Mouse (Mus musculus): ENCODE measurements around the gene Marc1. TPM values are rescaled to one million over a fixed set of nuclear protein-coding genes. Genes with fewer than 3 reads are reported as not detected.
A peak's percentile ranks its signal among the peaks of the same experiment; 100 is the strongest.

The Marc1 gene
- total RNA-seq (2021), result under 1 TPM; 0.18 to 0.24 TPM
- long read RNA-seq, experiment 1, partial matches to known transcripts, result 0 of 1 reads
- long read RNA-seq, experiment 1, other reads (novel, unspliced or antisense), result 0 of 1 reads
- long read RNA-seq, experiment 2, result 0 reads

DNA sequence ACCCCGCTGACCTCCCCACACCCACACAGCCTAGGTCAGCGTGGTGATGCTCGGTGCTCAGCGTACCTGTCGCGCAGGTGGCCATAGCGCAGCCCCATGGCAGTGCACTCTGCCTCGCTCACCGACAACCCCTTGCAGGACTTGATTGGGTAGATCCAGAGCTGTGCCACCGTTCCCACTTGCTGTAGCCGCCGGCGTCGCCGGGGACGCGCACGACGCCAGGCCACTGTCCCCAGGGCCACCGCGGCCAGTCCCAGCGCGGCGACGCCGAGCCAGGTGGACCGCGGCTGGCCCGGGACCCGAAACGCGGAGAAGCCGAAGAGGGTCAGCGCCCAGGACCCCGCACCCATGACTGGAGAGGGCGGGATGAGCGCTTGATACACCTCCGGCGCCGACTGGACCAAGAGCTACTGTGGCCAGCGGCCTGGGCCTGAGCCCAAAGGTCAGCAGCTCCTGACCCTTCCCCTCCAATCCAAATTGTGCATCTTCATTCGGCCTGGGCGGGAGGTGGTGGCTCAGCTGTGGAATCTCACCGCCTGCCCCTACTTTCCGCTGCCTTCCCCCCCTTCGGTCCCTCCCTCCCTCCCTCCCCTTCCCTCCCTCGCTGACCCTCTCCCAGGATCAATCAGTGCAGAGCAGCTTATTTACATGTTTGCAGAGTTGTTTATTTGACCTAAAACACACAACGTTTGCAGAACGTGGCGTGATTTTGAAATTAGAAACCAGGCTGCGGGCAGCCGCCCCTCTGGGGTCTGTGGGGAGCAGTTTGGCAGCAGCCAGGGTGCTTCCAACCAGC, at the start of gene Marc1:
Marc1 (minus strand) TSS at position 534 of the 796 bp plus-strand sequence.
- DNase-seq (ENCODE audit: low spot score), result no peak

- DNase-seq (ENCODE audit: low spot score), result no peak
These were observed 49.2 kb upstream of the Marc1 start for GRCm38 (mm10) chr1:184860276-184860675.

DNA sequence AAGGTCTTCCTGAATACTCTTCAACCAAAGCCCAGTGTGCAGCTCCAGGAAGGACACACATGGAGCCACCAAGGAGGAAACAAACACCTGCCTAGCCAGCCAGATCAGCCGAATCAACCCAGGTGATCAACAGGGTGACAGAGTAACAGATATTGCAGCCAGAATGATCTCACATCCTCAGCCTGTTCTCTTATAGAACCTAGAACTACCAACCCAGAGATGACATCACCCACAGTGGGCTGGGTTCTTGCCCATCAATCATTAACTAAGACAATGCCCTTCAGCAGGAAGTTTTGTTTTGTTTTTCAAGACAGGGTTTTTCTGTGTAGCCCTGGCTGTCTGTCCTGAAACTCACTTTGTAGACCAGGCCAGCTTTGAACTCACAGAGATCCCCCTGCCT, 47.1 kb upstream of the Marc1 start:
- no peak for DNase-seq (ENCODE audit: low spot score)

DNA sequence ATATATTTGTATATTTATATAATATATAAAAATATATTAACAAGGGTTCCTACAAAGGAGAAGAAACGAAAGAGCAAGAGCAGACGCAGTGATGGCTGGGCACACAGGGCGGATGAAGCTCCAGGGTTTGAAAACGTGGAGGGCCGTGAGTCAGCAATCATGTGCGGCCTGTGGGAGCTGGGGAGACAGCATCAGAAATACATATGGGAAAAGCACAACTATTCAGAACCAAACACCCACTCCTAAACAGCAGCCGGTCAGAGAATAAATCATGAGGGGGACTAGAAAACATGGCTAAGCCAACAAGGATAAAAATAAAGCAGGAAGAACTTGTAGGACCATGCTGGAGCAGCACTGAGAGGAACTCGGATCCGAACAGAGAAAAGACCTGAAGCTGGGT, 46.1 kb upstream of the Marc1 start:
- no peak for DNase-seq (ENCODE audit: low spot score)

DNA sequence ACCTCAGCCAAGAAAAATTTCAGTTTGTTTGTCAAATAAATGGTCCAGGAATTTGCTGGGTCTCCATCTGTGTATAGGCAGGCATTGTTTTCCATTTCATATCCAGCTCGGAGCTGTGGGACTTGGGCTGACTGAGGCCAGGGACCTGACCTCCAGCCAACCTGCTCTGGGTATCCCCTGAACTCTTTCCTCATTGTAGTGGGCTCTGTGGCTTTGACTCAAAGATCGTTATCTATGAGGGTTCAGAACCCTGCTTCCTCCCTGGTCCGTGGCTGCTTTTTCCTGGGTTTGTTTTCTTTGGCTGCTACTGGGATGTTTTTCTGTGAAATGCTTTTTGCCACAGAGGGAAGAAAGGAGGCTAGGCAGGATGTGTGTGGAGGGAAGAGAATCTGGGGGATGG, 42.8 kb upstream of the Marc1 start:
- DNase-seq (ENCODE audit: low spot score), result no peak

GRCm38 (mm10) chr1:184853339-184853738, 42.2 kb upstream of the Marc1 start:
- peak; percentile 89 for DNase-seq (ENCODE audit: low spot score)

DNA sequence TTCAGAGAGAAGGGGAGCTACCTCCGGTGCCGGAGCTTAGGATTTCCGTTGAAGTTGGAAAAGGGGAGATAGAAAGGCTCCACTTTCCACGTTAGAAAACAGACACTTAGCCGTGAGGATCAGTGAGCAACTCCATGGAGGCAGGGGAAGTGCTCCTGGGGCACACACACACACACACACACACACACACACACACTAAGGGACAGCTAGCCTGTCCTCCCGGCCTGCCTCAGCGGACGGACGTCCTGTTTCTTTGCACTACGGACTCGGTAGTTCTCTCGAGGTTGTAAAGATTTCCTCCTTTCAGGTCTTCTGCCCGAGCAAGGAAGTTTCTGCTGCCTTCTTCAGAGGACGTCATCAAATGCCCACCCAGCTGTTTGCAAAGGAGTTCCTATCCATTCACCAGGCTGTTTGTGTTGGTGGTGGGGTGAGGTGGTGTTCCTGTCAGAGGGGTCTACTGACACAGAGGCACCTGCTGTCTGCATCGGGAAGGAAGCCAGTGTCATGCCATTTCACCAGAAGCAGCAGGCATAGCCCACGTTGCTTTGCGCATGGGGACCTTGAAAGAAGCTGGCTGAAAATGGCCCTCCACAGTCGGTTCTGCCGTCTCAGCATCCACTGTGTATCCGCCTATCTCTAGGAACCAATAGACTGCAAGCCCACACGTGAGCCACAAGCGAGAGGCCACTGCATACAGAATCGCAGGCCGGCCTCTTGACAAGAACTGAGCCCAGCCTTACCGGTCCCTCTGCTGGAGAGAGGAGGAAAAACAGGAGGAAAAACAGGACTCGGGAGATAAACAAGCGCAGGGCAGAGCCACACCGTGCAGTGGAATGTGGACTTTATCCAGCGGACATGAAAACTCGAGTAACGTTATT, 40.9 kb upstream of the Marc1 start:
- DNase-seq (ENCODE audit: low spot score), result peak; percentile 92

GRCm38 (mm10) chr1:184851166-184851565, 40.1 kb upstream of the Marc1 start:
- no peak for DNase-seq (ENCODE audit: low spot score)

DNA sequence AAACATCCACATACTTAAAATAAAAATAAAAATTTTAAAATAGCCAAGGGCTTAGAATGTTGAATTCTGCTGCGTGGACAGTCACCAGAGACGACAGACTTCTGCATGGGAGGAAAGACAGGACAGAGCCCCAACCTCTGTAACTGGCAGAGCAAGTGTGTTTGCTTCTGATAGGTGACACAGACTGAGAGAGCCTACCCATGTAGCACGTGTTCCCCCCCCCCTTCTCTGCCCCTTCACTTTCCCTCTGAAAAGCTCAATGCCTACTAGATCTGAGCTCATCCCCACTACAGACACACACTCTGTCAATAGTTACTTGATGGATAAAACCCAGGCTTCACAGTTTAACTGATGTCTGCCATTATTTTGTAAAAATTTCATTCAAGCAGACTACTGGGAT, 35.9 kb upstream of the Marc1 start:
- no peak for DNase-seq (ENCODE audit: low spot score)

DNA sequence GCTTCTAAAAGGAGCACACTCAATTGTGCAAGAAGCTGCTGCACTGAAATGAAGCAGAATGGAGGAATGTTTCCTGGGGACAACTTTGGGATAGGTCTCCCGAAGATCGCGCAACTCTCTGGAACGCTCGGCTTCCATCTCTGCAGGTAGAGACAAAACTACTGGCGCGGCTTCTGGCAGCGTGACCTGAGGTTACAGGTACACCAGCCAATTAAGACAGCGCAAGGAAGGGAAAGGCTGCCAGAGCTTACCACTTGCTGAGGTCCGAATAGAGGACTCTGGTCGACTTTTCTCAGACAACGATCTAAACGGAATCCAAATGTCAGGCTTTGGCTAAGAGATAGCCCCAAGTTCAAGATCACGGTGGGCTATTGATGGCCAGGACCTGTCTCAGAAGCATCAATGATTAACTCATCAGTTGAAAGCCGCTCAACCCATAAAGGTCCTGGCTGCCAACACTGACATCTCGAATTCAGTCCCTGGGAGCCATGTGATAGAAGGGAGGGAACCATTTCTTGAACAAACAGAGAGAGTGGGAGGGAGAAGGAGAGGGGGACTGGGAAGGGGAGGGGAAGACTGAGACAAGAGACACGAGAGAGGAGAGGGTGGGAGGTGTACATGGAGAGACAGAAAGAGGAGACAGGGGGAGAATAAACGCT, 35.1 kb upstream of the Marc1 start, which contains the start of gene Marc2:
Marc2 (minus strand) TSS at position 360 of the 659 bp plus-strand sequence.
- DNase-seq (ENCODE audit: low spot score), result no peak

DNA sequence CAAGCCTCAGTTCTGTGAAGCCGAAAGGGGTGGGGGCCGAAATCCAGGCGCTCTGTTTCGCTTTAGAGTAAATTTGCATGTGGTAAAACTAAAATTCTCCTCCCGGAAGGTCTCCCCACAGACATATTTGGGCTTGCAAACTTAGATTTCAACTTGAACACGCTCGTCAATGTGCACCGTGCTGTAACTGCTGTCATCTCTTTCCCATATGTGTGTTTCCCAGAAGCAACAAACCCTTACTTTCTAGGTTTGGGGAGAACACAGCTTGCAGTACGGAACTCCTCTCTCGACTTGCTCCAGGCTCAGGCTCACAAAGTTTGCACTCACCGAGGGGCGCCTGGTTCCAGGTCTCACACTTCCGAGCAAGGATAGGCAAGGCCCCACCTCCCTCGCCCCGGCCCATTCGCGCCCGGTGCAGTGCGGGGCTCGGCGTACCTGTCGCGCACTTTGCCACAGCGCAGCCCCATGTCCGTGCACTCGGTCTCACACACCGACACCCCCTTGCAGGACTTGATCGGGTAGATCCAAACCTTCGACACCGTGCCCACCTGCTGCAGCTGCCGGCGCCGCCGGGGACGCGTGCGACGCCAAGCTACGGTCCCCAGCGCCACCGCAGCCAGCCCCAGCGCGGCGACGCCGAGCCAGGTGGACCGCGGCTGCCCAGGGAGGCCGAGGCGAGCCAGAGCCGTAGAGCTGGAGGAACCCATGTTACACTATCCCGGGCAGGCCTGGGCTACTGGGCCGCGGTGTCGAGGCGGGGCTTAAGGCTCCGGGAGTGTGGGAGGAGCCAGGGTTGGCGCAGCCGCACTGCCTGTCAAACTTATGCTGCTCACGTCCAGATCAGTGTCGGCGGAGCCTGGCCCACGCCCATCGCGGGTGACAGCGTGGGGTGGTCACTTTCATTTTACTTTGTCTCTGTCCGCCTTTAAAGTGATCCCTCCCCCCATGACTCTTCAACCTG, 34.3 kb upstream of the Marc1 start:
- DNase-seq (ENCODE audit: low spot score), result peak; percentile 94

DNA sequence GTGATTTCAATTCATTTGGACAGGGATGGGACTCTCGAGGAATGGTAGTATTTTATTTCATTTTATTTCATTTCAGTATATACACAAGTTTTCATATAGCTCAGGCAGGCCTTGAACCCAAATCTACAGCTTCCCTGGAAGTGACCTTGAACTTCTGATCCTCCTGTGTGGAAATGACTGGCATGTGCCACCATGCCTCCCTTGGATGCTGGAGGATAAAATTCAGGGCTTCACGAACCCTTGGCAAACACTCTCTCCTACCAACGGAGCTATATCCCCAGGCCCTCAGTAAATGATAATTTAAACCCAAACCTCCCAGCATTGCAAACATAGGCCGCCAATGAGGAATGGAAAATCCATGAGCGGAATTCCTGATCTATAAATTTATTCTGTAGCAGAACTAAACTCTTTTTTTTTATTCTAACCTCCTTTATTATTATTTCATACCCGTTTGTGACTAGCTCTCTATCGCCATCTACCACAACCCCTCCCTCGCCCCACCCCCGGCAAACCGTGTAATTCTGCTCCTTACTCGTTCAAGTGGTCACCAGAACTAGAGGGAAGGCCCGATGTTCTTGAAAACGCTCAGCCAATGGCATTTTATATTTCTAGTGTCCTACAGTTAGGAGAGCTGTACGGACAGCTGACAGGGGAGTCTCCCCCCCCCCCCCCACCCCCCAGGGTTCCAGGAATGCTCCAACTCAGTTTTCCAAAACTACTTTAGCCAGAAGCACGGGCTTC, 33.4 kb upstream of the Marc1 start:
- peak; percentile 45 for DNase-seq (ENCODE audit: low spot score)

DNA sequence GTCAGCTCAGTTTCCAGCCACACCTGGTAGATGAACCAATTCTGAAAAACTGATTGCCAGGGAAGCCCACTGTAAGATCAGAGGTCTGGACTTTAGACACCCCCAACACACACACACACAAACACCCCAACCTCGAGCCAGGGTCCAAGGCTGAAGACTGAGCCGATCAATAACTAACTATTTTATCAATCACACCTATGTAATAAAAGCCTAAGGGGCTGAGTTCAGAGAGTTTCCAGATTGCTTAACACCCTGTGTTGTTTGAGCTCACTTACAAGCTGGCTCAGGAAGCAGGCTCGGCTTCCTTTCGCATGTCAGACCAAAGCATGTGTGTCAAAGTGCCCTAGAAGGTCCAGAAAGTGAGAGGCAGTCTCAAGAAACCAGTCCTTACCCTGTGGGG, 26.5 kb upstream of the Marc1 start:
- DNase-seq (ENCODE audit: low spot score), result no peak

- no peak for DNase-seq (ENCODE audit: low spot score)
These were observed 25.2 kb upstream of the Marc1 start for GRCm38 (mm10) chr1:184836350-184836749.

DNA sequence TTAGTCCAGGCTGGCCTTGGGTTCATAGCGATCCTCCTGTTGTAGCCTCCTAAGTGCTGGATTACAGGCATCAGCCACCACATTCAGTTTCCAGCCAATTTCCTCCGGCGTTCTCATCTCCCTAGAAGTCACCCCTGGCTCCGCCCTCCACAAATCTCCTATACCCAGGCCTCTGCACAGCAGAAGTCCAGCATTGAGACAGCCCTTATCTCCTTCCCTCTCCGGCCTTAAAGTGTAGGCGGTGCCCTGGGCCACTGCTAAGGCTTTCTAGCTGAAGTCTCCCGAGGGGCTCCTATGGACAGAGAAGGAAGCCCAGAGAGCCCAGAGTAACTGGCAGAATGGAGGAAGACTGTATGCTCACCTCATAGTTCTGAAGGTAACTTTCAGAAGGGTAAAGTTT, 22.4 kb upstream of the Marc1 start:
- no peak for DNase-seq (ENCODE audit: low spot score)

DNA sequence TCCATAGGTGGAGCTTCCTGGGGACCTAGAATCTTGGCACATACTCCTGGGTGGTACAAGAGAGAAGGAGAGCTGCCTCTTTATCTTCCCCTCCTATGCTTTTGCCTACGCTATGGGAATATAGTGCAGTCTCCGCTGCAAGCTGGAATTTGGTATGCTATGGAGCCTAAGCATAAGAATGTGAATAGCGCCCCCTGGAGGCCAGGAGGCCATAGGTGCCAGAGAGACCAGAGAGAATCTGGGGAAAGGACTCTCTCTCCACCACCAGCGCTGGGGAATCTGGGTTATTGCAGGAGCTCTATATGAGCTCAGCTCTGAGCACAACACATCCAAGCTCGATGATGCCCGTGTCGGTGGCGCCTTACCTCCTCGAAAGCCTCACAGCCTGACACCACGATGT, 21.1 kb upstream of the Marc1 start:
- DNase-seq (ENCODE audit: low spot score), result no peak

DNA sequence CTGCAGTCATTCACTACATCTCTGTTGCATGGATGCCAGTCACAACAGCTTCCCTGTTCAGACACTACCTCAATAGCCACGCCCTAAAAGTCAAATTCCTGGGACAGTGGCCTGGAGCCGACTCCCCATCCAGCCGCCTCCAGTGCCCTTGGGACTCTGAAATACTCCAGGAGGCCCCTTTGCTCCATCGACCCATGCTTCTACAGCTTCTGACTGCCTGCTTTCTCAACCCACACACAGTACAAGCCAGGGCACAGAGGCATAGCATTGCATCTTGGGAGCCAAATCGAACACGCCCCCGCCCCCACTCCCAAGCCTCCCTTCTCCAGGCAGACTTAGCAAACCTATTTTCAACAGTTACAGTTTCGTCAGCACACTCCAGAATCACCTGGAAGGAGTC, 18.8 kb upstream of the Marc1 start:
- no peak for DNase-seq (ENCODE audit: low spot score)

DNA sequence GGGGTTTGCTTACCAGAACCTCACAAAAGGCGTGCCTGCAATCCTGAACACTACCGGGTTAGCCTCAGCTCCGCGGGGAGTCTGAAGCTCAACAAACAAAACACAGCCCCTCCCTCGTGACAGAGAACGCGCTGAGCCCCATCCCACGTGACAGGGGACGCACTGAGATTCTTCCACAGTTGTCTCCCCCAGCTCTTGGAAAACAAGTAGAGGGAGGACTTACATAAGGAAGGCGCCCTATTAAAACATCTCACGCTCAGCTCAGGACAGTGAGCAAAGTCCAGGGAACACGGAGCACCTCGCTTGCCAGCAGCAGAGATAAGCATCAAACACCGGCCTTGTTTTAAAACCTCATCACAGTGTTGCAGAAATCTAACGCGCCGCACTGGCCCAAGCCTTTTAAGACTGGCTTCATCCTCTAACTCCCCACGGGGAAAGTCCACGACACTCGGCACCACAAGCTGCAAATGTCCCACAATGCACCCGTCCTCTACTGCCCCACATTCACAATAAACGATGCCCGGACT, 16.1 kb upstream of the Marc1 start:
- no peak for DNase-seq (ENCODE audit: low spot score)

GRCm38 (mm10) chr1:184825093-184825492, 14.0 kb upstream of the Marc1 start:
- DNase-seq (ENCODE audit: low spot score), result peak; percentile 39

DNA sequence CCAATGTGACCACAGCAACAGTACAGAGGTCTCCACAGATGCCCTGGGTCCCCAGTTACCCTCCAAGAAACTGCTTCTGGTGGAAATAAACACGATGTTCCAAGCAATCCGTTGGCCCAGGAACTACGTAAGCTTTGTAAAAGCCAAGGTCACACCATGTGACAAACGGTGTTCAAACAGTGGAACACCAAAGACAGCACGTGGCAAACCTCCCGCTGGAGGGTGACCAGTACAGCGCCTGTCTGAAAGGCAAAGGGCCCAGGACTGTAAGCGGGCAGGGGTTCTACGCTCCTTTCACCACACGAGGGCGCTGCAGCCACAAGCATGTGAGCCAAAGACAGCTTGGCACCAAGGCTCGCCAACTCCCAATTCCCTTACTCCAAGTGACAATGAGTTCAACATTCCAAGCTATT, 13.3 kb upstream of the Marc1 start:
- DNase-seq (ENCODE audit: low spot score), result peak; percentile 94
